Mouse (Mus musculus) adipocyte (in vitro differentiated cells): Measurements from ENCODE around the gene Neurl3.

Experiments
- DNase-seq: peaks from one replicate; pipeline ENCODE4 v3.0.0-alpha.2; 2016; ENCODE audit warnings: low spot score

Neurl3 gene

DNA sequence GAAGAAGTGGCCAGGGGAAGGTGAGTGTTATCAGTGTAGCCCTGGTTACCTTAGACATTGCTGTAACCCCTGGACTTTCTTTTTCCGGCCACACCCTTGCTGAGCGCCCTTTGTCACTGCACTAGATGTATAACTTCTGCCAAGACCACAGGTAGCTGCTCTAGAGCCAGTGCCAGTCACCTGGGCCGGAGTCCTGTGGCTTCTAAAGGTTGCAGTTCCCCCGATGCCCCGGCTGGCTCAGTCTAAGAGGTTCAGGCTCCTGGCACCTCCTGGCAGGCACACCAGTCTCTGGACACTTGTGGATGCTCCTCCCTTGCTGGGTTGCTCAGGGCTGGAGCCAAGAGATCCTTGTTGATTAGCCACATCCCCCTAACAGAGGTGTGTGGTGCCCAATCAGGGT is at the start of gene Neurl3:
Neurl3 (minus strand) TSS at position 225 of the 400 bp plus-strand sequence.
- DNase-seq: no peak

DNA sequence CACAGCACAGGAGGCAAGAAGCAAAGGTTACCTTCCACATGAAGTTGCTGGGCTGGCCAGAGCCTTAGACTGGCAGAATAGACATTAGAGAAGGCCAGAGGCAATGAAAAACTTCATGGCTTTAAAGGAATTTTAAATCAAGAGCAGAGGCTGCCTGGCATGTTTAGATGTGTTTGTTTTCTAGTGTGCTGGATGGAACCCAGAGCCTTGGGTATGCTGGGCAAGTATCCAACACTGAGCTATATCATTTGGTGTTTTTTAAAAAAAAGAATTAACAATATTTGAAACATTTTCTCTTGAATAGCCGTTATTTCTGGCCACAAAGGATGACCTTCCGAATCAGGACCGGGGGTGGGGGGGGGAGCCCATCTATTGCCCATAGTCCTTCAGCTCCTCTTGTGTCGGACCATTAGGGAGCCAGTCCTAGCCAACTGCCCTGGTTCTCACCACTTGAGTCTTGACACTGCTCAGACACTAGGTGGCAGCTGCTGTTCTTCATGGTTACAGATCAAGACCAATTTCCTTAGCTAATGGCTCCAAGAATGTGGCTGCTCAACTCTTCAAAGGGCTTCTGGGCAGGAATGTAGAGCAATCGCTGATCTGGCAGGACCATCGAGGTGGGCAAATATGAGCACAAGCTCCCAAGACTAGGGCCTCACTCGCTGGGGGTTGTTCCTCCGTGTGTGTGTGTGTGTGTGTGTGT is 49.4 kb upstream of the Neurl3 start:
- DNase-seq: peak; percentile 79

DNA sequence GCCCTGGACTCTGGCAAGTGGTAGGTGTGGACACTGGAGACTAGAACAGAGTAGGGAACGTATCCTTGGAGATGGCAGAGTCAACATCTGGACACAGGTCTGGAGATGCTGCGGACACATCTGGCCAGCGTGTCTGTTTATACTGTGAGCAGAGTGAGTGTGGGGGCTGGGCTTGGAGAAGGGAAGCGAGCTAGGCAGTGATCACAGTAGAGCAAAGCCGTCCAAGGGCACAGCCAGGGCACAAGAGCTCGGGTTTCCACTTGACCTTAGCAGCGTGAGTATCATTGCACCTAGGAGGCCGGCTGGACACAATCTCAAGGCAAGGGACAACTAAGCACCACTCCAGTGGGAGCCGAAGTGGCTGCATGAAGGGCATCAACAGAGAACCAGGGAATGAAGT is 48.6 kb upstream of the Neurl3 start:
- no peak for DNase-seq

DNA sequence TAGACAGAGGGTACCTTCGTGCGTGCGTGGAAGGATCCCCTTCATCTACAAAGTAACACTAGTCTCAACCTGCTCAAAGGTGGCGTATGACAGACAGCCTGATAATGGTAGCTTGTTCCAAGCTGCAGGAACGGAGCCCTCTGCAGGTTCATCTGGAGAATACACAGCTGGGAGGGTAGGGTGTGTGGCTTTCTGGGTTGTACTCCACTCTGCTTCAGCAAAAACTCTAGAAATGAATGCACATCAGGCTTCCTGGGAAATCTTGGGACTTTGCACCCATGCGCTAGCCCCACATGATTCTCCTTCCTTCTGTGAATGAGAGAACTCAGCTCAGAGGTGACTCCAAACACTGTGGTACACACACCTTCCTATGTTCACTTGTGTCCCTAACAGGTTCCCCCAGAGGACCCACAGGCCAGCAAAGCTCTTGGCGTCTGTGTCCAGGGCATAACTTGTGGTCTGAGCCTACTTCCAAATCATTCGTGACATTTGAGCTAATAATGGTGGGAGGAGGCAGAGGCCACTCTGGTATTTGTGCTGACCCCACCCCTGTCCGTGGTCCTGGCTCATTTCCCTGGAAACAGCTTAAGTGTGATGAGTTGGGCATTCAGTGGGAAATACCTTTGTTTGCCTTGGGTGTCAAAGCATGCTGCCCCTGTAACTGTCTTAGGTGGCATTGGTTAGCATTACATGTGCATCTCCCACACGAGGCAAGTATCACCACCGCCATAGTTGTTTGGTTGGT is 47.5 kb upstream of the Neurl3 start:
- DNase-seq: peak; percentile 12

DNA sequence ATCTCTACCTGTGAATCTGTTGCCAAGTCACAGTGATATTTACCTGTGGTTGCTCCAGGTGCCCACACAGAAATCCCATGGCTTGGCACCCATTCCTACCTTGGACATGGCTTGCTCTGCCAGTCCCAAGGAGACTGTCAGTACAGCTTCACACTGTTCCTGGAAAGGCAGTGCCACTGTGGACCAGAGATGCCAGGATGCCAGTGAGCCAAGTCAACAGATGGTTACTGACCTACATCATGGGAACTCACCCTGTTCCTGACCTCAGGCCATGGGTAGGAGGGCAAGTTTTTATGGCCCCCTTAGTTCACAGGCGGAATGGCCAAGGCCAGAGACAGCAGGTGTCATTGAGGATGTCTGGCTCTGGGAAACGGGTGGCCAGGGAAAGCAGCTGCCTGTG is 46.7 kb upstream of the Neurl3 start:
- no peak for DNase-seq

- DNase-seq: no peak
These were observed 41.3 kb upstream of the Neurl3 start for GRCm38 (mm10) chr1:36315776-36316100.

- DNase-seq: peak; percentile 23
These were observed 40.7 kb upstream of the Neurl3 start for GRCm38 (mm10) chr1:36314959-36315775.

DNA sequence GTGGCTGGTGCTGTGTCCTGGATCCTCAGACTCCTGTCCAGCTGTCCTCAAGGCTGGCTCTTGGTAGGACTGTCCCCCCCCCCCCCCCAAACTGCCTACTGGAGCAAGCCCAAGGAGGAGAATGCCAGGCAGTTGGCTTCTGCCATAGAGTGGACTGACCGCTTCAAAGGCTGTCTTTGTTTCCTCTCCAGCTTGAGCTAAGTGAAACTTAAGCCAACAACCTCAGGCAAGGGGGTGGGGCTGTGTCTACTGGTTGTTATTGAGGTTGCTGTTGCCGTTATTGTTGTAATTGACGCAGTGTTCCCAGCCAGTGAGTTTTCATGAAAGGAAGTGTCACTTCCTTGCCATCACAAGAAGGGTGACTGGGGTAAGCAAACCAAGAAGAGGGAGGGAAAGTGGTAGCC is 35.0 kb upstream of the Neurl3 start:
- peak; percentile 27 for DNase-seq

- no peak for DNase-seq
These were observed 34.5 kb upstream of the Neurl3 start for GRCm38 (mm10) chr1:36308966-36309475.

DNA sequence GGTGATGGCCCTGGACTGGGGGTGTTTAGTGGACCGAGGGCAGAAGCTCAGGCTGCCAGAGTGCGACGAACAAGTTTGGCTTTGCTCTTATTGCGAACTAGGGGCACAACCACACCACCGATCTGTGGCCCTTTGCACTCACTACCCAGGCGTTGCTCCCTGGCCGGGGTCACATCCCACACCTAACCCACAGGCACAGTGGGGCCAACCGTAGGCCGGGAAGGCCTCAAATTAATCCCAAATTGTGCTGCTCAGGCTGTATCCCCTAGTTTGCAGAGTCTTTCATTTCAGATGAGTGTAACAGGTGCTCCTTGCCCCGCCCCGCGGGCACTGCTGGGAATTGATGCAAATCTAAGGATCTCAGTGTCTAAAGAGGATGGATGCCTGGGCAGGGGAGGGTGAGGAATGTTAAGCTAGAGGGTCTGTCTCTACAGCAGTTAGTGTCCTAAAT is 34.0 kb upstream of the Neurl3 start:
- no peak for DNase-seq

DNA sequence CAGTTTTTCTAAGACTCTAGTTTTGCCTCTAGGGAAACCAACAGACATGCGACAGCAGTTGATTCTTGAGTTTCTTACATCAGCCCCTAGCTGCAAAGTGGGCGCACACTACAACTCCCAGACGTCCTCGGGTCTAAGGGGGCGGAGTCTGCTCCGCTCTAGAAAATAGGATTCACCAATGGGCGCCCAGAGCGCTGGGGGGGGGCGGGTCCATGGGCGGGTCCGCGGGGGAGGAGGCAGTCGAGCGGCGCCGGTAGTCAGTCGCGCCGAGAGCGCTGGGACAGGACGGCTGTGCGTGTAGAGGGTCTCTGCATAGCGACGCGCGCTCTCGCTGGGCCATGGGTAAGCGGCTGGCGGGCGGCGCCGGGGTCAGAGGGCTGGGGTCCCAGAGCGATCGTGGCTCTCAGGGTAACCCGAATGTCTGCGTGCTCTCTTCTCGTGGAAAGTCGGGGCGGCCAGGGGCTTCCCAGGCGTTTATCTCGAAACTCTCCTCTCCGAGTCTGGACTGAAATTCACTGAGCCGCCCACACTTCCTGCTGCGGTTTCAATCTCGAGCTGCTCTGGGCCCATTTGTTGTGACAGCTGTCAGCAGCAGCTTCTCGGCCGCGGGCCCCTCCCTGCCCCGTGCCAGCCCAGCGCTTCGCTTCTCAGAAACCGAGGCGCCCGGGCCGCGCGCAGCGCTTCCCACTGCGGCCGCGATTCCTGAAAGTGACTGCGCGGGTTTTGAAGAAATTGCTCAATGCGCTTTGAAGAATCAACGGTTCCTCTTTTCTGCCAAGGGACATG is 33.2 kb upstream of the Neurl3 start, which contains the start of gene Arid5a:
Arid5a (plus strand) TSS at position 239 of the 786 bp plus-strand sequence.
- peak; percentile 94 for DNase-seq

GRCm38 (mm10) chr1:36307121-36307494 is 32.6 kb upstream of the Neurl3 start:
- DNase-seq: no peak

DNA sequence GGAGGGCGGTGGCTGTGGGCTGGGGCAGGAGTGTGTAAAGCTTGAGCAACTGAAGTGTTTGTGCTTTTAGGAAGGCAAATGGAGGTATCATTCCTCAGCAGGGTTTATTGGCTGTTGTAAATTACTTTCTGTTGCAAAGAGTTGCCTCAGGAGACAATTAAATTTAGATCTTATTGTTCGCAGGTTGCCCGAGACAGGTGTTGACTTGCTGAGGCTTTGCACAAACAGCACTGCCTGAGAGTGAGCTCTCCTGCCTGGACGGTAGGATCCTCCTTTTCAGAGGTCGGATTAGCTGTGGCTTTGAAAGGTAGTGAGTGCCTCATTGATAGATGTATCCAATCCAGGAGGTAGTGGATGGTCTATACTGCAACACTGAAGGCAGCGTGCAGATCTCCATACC is 31.6 kb upstream of the Neurl3 start:
- DNase-seq: no peak

- no peak for DNase-seq
These were observed 30.3 kb upstream of the Neurl3 start for GRCm38 (mm10) chr1:36304764-36305163.

DNA sequence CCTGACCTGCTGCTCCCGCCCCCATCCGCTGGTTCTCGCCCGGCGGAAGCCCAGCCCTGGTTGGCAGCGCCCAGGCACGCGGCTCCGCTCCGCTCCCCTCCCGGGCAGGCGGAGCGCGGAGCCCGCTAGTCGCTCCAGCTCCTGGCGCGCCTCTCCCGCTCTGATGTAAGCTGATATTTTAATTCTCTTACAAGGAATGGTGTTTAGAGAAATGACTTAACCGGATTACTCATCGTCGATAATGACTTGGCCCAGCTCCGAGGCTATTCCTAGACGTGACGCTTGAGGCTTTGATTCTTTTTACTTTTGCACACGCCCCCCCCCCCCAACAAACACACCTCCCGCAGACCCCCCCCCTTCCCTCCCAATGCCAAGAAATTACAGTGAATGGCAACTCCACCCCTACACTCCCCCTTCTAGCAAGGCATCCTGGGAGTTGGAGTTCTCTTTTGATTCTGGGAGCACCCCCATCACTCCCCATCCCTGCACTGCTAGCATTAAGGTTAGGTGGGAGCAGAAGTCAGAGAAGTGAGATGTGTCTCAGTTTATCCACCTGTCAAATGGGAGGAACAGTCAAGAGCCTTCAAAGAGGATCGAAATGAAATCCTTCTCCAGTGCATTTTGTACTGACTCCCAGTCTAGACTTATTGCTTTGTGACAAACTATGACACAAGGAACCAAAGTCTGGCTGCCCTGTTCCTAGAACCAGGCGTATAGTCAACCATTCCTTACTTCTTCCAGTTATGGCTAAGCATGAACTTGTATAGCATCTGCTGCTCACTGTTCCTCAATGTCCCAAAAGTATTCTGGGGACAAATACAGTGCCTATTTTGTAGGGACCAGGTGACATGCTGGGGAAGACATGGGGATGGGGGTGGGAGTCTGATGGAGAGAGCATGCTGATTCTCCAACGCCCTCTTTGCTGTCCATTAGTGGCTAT is 29.2 kb upstream of the Neurl3 start:
- DNase-seq: peak; percentile 61

DNA sequence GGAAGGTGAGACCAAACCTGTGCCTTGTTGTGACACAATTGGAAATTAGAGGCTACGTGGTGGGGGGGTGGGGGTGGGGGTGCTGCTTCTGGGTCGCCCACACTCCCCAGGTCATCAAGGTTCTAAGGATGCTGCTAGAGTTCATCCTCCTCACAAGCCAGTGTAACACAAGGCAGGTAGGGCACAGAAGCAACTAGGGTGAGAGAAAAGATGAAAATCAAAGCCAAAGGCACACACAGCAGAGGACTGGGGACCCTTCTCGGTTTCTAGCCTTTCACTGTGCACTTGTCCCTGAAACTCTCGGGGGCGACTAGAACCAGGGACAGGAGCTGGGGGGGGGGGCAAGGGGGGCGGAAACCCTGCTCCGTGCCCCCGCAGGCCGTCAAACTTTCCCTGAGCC is 28.5 kb upstream of the Neurl3 start:
- DNase-seq: no peak

DNA sequence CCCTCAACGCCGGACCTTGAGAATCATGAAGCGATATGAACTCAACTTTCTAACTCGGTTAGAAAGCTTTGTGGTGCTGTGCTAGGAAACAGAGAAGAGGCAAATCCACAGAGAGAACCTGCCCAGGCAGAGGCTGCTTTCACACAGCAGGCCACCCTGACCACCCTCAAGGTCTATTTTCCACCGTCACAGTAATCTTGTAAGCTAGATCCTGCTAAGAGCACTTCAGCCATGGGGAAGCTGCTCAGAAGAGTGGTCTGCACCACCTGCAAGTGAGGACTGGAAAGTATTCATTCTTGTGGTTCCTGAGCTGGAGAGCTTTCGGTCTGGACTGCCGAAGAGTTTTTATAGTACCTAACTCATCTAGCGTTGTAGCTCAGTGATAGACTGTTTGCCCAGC is 27.8 kb upstream of the Neurl3 start:
- no peak for DNase-seq

GRCm38 (mm10) chr1:36300486-36300885 is 26.0 kb upstream of the Neurl3 start:
- DNase-seq: no peak

DNA sequence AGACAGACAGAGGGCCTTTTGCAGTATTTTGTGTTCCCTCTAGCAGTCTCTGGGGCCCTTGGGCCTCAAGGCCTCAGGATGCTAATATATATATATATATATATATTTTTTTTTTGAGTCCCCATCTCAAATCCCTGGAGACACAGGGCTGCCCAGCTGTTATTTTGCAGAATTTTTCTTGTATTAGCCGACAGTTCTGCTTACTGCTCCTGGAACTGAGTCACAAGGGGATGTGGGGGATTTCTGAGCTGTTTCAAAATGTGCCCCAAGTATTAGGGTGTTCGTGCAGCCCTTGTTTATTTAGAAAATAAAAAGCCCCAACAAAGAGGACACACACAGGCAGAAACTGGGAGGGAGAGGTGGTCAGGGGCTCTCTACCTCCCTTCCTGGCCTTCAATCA is 25.2 kb upstream of the Neurl3 start:
- no peak for DNase-seq

DNA sequence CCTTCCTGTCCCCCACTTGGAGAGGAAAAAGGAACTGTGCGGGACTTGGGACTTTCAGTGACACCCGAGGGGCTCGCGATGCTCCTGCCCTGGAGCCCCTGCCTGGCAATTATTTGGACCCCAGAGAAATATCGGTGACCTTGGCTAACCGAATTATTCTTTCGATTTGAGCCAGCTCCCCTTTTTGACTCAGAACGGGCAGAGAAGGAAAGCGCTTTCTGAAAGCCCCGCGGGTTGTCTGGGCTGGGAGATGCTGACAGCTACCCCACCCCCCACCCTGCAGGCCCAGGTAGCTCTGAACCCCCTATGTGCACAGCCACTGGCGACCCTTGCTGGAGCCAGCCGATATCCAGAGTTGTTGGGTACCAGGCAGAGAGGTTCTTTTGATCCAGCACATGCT is 24.6 kb upstream of the Neurl3 start:
- DNase-seq: no peak

GRCm38 (mm10) chr1:36298107-36298506 is 23.6 kb upstream of the Neurl3 start:
- no peak for DNase-seq
